Mouse (Mus musculus) hindbrain, embryonic 13.5 days (tissue): ENCODE results near the gene Dcp1b. TPM values are rescaled to one million over a fixed set of nuclear protein-coding genes. Genes with fewer than 3 reads are reported as not detected.
A peak's percentile ranks its signal among the peaks of the same experiment; 100 is the strongest.

ENCODE experiments used
- ATAC-seq: fragments of 200-750 bp; cut with Nextera tagmentation; 2 replicates; pipeline ENCODE4 v1.8.0; 2017; ENCODE audit warnings: moderate TSS enrichment; ENCODE audit not compliant: low FRiP score
- H3K27ac ChIP-seq: fragments of 300-500 bp; sonication (generic); 2 replicates; pipeline ENCODE4 v1.5.1; 2015; ENCODE audit warnings: inconsistent platforms, mild to moderate bottlenecking, moderate library complexity
- H3K27me3 ChIP-seq: fragments of 300-500 bp; sonication (generic); 2 replicates; pipeline ENCODE4 v1.6.1; 2015; ENCODE audit warnings: mild to moderate bottlenecking, inconsistent platforms
- H3K36me3 ChIP-seq: fragments of 300-500 bp; sonication (generic); 2 replicates; pipeline ENCODE4 v1.6.1; 2015; ENCODE audit warnings: mild to moderate bottlenecking, inconsistent platforms
- H3K4me1 ChIP-seq: fragments of 300-500 bp; sonication (generic); replicated peaks from 2 replicates; pipeline ENCODE4 v1.6.1; 2015; ENCODE audit warnings: inconsistent platforms
- H3K4me2 ChIP-seq: fragments of 300-500 bp; sonication (generic); 2 replicates; pipeline ENCODE4 v1.6.1; 2015; ENCODE audit warnings: inconsistent platforms, mild to moderate bottlenecking, moderate library complexity
- H3K4me3 ChIP-seq: fragments of 300-500 bp; sonication (generic); 2 replicates; pipeline ENCODE4 v1.5.1; 2015; ENCODE audit warnings: mild to moderate bottlenecking, inconsistent platforms
- H3K9ac ChIP-seq: fragments of 300-500 bp; sonication (generic); 2 replicates; pipeline ENCODE4 v1.6.1; 2015; ENCODE audit warnings: mild to moderate bottlenecking, inconsistent platforms
- H3K9me3 ChIP-seq: fragments of 300-500 bp; sonication (generic); 2 replicates; pipeline ENCODE4 v1.6.1; 2016; ENCODE audit warnings: inconsistent platforms
- WGBS: fragments of 180-500 bp; shearing (Covaris S2); methylation state at CpG from one replicate; pipeline ENCODE4 v1.1.7; 2015; 5-methylcytosine and 5-hydroxymethylcytosine counted together
- polyA plus RNA-seq: library from polyadenylated mRNA; unstranded; fragments of >200 nt; fragmentation: Nextera tagmentation; extraction: Ambion mirVana; gene quantifications from 2 replicates; pipeline ENCODE4 v1.2.1, GENCODE M21; 2015

Gene Dcp1b
- polyA plus RNA-seq, result 13.8 TPM in 2 replicates

GRCm38 (mm10) chr6:119175078-119175853 is at the start of gene Dcp1b:
Gene Dcp1b (plus strand): TSS chr6:119175253.
- peak within 1 kb of the TSS; percentile 67 for H3K4me2 ChIP-seq
- ATAC-seq, result peak; percentile 95
- no peaks in the 10 kb centered on the region for H3K9me3 ChIP-seq
- H3K27me3 ChIP-seq, result no peaks in the 10 kb centered on the region
- H3K4me3 ChIP-seq, result peak within 1 kb of the TSS; percentile 80
- H3K4me1 ChIP-seq, result peaks cover 24% of the 10 kb centered on the region
- peak within 1 kb of the TSS; percentile 95 for H3K27ac ChIP-seq
- H3K9ac ChIP-seq, result peak within 1 kb of the TSS; percentile 90
- no peaks in the 10 kb centered on the region for H3K36me3 ChIP-seq
- under 1% methylated on average over 65 of the region's 65 CpGs for WGBS

- no peak overlapping the region for H3K4me3 ChIP-seq
- no peak overlapping the region for H3K27ac ChIP-seq
- H3K27me3 ChIP-seq, result no peaks in the 10 kb centered on the region
- H3K9ac ChIP-seq, result no peak overlapping the region
- peaks cover 6% of the 10 kb centered on the region; the same call in 1 of the 2 replicates for H3K9me3 ChIP-seq
- no peak for ATAC-seq
- no peak overlapping the region for H3K4me2 ChIP-seq
- peaks cover 11% of the 10 kb centered on the region for H3K4me1 ChIP-seq
- 84% methylated on average over 3 of the region's 3 CpGs for WGBS
- no peaks in the 10 kb centered on the region for H3K36me3 ChIP-seq
Measured at GRCm38 (mm10) chr6:119126991-119127390, 48.1 kb upstream of the Dcp1b start.

GRCm38 (mm10) chr6:119128076-119128475 is 47.0 kb upstream of the Dcp1b start:
- Histone ChIP-seq H3K4me3 (no peak overlapping the region), H3K4me2 (no peak overlapping the region), H3K9me3 (peaks cover 6% of the 10 kb centered on the region; the same call in 1 of the 2 replicates), H3K27me3 (no peaks in the 10 kb centered on the region), H3K4me1 (peaks cover 14% of the 10 kb centered on the region), H3K36me3 (no peaks in the 10 kb centered on the region), H3K27ac (no peak overlapping the region), H3K9ac (no peak overlapping the region)
- WGBS, result 97% methylated on average over 1 of the region's 1 CpGs
- no peak for ATAC-seq

- ATAC-seq, result no peak
- Histone ChIP-seq H3K4me2 (no peak overlapping the region), H3K4me3 (no peak overlapping the region), H3K27me3 (no peaks in the 10 kb centered on the region), H3K36me3 (no peaks in the 10 kb centered on the region), H3K9me3 (peaks cover 6% of the 10 kb centered on the region; the same call in 1 of the 2 replicates), H3K27ac (no peak overlapping the region), H3K4me1 (peaks cover 14% of the 10 kb centered on the region), H3K9ac (no peak overlapping the region)
- 86% methylated on average over 8 of the region's 8 CpGs for WGBS
Measured at GRCm38 (mm10) chr6:119128521-119128920, 46.5 kb upstream of the Dcp1b start.

DNA sequence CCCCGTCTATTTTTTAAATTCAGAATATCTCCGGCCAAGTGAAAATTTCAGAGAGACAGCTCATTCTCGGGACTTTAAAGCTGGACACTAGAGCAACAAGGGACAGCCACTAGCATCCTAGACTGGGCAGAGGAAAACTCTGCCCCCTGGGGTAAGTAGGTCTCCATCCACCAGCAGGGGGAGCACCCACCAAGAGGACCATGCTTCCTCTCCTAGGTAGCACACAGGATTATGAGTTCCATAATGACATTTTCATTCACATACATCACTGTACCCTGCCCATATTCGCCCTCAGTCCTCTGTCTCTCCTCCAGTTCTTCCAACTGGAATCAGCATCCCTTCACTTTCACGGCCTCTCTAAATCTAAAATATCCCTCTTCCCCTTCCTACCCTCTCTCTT is 45.4 kb upstream of the Dcp1b start:
- no peak overlapping the region for H3K4me2 ChIP-seq
- H3K27me3 ChIP-seq, result no peaks in the 10 kb centered on the region
- no peaks in the 10 kb centered on the region for H3K36me3 ChIP-seq
- no peak for ATAC-seq
- no peak overlapping the region for H3K4me3 ChIP-seq
- no peak overlapping the region for H3K9ac ChIP-seq
- 84% methylated on average over 5 of the region's 5 CpGs for WGBS
- H3K27ac ChIP-seq, result no peak overlapping the region
- H3K9me3 ChIP-seq, result peaks cover 6% of the 10 kb centered on the region; the same call in 1 of the 2 replicates
- H3K4me1 ChIP-seq, result peaks cover 14% of the 10 kb centered on the region

DNA sequence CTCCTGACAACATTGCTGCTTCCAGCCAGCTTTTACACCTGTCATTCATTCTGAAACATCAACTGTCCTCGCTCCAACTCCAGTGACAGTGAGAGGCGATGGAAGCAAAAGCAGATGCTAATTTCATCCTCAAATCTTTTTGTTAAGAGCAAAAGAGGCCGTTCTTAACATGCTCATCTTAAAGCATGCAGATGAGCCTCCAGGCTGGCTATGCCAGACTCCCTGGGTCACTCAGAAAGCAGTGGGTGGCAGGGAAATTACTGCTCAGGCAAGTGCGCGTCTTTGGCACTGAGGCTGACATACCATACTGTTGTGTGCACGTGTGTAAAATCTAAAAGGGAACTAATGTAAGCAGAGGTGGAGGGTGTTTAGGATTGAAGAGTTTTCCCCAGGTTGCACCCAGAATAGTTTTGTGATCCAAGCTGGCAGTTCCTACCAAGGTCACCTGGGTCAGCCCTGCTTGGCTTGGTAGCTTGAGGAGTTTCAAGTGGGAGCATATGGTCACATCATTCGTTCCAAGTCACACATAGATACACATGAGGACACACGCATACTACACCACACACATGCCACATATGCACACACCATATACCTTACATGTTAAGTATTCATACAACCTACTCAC is 42.8 kb upstream of the Dcp1b start:
- no peak for ATAC-seq
- H3K27me3 ChIP-seq, result no peaks in the 10 kb centered on the region
- no peak overlapping the region for H3K4me2 ChIP-seq
- H3K4me3 ChIP-seq, result no peak overlapping the region
- peaks cover 14% of the 10 kb centered on the region for H3K4me1 ChIP-seq
- H3K27ac ChIP-seq, result no peak overlapping the region
- H3K36me3 ChIP-seq, result no peaks in the 10 kb centered on the region
- no peaks in the 10 kb centered on the region for H3K9me3 ChIP-seq
- 67% methylated on average over 8 of the region's 8 CpGs for WGBS
- no peak overlapping the region for H3K9ac ChIP-seq

DNA sequence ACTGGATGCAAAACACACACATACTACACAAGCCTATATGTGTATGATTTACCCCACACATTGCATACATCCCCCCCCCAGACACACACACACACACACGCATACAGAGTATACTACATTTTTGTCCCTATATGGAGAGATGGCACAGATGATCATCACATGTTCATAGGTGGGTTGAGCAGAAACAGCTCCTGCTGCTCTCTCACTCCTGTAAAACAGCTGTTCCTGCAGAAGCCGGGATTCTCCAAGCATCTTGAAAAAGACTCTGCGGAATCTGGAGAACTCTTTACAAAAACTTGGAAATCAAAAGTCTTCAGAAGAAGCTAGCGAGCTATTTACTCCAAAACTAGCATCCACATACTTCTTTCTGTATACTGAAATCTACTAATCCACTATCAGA is 42.2 kb upstream of the Dcp1b start:
- WGBS, result 95% methylated on average over 4 of the region's 4 CpGs
- no peak for ATAC-seq
- no peaks in the 10 kb centered on the region for H3K27me3 ChIP-seq
- H3K4me3 ChIP-seq, result no peak overlapping the region
- H3K4me2 ChIP-seq, result no peak overlapping the region
- no peaks in the 10 kb centered on the region for H3K9me3 ChIP-seq
- H3K4me1 ChIP-seq, result peaks cover 14% of the 10 kb centered on the region
- H3K36me3 ChIP-seq, result no peaks in the 10 kb centered on the region
- H3K9ac ChIP-seq, result no peak overlapping the region
- no peak overlapping the region for H3K27ac ChIP-seq

DNA sequence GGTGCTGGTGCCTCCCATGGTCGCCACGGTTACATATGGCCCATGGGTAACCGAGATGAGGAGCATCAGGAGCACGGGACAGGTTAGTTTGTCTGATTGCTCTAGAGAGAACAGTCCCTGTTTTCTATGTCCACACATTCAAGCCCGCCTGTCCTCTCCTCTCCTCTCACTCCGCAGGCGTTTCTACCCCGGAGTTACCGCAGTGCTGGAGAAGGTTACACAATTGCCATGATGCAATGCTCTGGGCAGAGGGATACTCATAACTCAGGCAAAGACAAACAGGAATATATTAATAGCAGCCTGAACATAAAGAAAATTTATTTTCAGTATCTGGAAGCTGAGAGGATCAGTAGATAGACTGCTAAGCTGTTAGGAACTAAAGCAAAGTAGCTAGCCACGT is 37.3 kb upstream of the Dcp1b start:
- no peaks in the 10 kb centered on the region for H3K9me3 ChIP-seq
- H3K9ac ChIP-seq, result no peak overlapping the region
- no peak for ATAC-seq
- no peak overlapping the region for H3K4me2 ChIP-seq
- WGBS, result 88% methylated on average over 10 of the region's 10 CpGs
- no peak overlapping the region for H3K27ac ChIP-seq
- H3K4me3 ChIP-seq, result no peak overlapping the region
- no peaks in the 10 kb centered on the region for H3K4me1 ChIP-seq
- H3K27me3 ChIP-seq, result no peaks in the 10 kb centered on the region
- H3K36me3 ChIP-seq, result no peaks in the 10 kb centered on the region

- H3K36me3 ChIP-seq, result no peaks in the 10 kb centered on the region
- H3K4me3 ChIP-seq, result no peak overlapping the region
- 82% methylated on average over 7 of the region's 7 CpGs for WGBS
- no peaks in the 10 kb centered on the region for H3K9me3 ChIP-seq
- no peaks in the 10 kb centered on the region for H3K4me1 ChIP-seq
- H3K27me3 ChIP-seq, result no peaks in the 10 kb centered on the region
- H3K4me2 ChIP-seq, result no peak overlapping the region
- no peak overlapping the region for H3K27ac ChIP-seq
- no peak overlapping the region for H3K9ac ChIP-seq
- no peak for ATAC-seq
Measured at GRCm38 (mm10) chr6:119139561-119139960, 35.5 kb upstream of the Dcp1b start.

GRCm38 (mm10) chr6:119145109-119145508 is 29.9 kb upstream of the Dcp1b start:
- no peak overlapping the region for H3K4me3 ChIP-seq
- H3K27me3 ChIP-seq, result no peaks in the 10 kb centered on the region
- H3K9ac ChIP-seq, result no peak overlapping the region
- H3K27ac ChIP-seq, result no peak overlapping the region
- H3K36me3 ChIP-seq, result no peaks in the 10 kb centered on the region
- H3K4me2 ChIP-seq, result no peak overlapping the region
- WGBS, result 71% methylated on average over 4 of the region's 4 CpGs
- no peaks in the 10 kb centered on the region for H3K4me1 ChIP-seq
- no peak for ATAC-seq
- H3K9me3 ChIP-seq, result no peaks in the 10 kb centered on the region; the same call in 1 of the 2 replicates

GRCm38 (mm10) chr6:119165677-119166076 is 9.4 kb upstream of the Dcp1b start:
- Histone ChIP-seq H3K27me3 (no peaks in the 10 kb centered on the region), H3K4me1 (no peaks in the 10 kb centered on the region), H3K36me3 (no peaks in the 10 kb centered on the region), H3K27ac (no peak overlapping the region), H3K9ac (no peak overlapping the region), H3K9me3 (no peaks in the 10 kb centered on the region), H3K4me2 (no peak overlapping the region), H3K4me3 (no peak overlapping the region)
- no peak for ATAC-seq

DNA sequence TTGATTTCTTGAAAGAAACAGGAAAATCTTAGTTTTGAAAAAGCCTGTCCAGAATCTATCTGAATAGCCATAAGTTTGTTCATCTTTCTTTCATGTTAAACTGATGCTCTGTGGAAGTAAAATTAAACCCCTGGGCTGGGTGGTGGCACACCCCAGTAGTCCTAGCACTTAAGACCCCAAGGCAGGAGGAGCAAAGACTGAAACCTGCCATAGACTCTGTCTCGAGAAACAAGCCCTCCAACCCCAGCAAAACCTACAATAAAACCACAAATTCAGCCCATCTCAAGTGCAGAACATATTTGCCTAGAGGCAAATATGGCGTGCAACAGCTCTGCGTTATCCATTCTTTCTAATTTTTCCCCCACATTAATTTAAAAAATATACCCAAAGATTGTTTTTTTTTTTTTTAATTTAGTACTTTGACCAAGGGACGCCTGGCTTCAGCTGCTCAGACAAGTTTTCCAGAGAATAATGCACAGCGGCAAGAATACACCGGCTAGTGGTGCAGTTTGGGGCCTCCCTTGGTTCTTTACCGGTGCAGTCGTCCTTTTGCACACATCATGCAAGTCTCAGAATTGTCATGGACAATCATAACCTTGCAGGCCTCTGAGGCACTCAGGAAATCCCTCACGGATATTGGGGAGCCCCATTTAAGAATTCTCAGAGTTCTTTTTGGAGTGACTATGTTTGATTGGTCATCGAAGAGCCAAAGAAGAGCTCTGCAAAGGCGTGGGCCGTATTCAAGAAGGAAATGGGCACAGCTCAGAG is 562 bp upstream of the Dcp1b start:
- peak overlapping the region; percentile 67 for H3K4me2 ChIP-seq
- peaks cover 24% of the 10 kb centered on the region for H3K4me1 ChIP-seq
- 59% methylated on average over 12 of the region's 12 CpGs for WGBS
- no peaks in the 10 kb centered on the region for H3K9me3 ChIP-seq
- no peaks in the 10 kb centered on the region for H3K27me3 ChIP-seq
- ATAC-seq, result peak; percentile 44; the same call in 1 of the 2 replicates
- peak overlapping the region; percentile 80 for H3K4me3 ChIP-seq
- peak overlapping the region; percentile 95 for H3K27ac ChIP-seq
- no peak overlapping the region for H3K9ac ChIP-seq
- no peaks in the 10 kb centered on the region for H3K36me3 ChIP-seq
